Mouse (Mus musculus) liver, embryonic 12.5 days (tissue): ENCODE measurements around the gene Slc22a23. TPM values are rescaled to one million over a fixed set of nuclear protein-coding genes. Genes with fewer than 3 reads are reported as not detected.

Experiments
- ATAC-seq: fragments of 200-750 bp; cut with Nextera tagmentation; 2 replicates; pipeline ENCODE4 v1.8.0; 2017; ENCODE audit warnings: moderate number of reproducible peaks, mild to moderate bottlenecking, moderate library complexity
- H3K27ac ChIP-seq: fragments of 300-500 bp; sonication (generic); 2 replicates; pipeline ENCODE4 v1.5.1; 2016; ENCODE audit warnings: mild to moderate bottlenecking
- H3K27me3 ChIP-seq: fragments of 300-500 bp; sonication (generic); replicated peaks from 2 replicates; pipeline ENCODE4 v1.6.1; 2016; ENCODE audit warnings: mild to moderate bottlenecking, moderate library complexity
- H3K36me3 ChIP-seq: fragments of 300-500 bp; sonication (generic); 2 replicates; pipeline ENCODE4 v1.6.1; 2016; ENCODE audit warnings: mild to moderate bottlenecking, moderate library complexity
- H3K4me1 ChIP-seq: fragments of 300-500 bp; sonication (generic); 2 replicates; pipeline ENCODE4 v1.6.1; 2016
- H3K4me2 ChIP-seq: fragments of 300-500 bp; sonication (generic); 2 replicates; pipeline ENCODE4 v1.6.1; 2016; ENCODE audit warnings: mild to moderate bottlenecking, moderate library complexity
- H3K4me3 ChIP-seq: fragments of 300-500 bp; sonication (generic); 2 replicates; pipeline ENCODE4 v1.5.1; 2016; ENCODE audit warnings: mild to moderate bottlenecking, moderate library complexity
- H3K9ac ChIP-seq: fragments of 300-500 bp; sonication (generic); 2 replicates; pipeline ENCODE4 v1.6.1; 2016; ENCODE audit warnings: mild to moderate bottlenecking, moderate library complexity
- H3K9me3 ChIP-seq: fragments of 300-500 bp; sonication (generic); replicated peaks from 2 replicates; pipeline ENCODE4 v1.6.1; 2016; ENCODE audit warnings: mild to moderate bottlenecking, moderate library complexity
- WGBS: fragments of 180-500 bp; shearing (Covaris S2); methylation state at CpG from one replicate; pipeline ENCODE4 v1.1.7; 2016; ENCODE audit not compliant: insufficient replicate concordance; 5-methylcytosine and 5-hydroxymethylcytosine counted together
- polyA plus RNA-seq: library from polyadenylated mRNA; unstranded; fragments of >200 nt; fragmentation: Nextera tagmentation; extraction: Ambion mirVana; gene quantifications from 2 replicates; pipeline ENCODE4 v1.2.1, GENCODE M21; 2016

Slc22a23 gene
- polyA plus RNA-seq, 1 experiment from 2014 or later, result 13.8 TPM

DNA sequence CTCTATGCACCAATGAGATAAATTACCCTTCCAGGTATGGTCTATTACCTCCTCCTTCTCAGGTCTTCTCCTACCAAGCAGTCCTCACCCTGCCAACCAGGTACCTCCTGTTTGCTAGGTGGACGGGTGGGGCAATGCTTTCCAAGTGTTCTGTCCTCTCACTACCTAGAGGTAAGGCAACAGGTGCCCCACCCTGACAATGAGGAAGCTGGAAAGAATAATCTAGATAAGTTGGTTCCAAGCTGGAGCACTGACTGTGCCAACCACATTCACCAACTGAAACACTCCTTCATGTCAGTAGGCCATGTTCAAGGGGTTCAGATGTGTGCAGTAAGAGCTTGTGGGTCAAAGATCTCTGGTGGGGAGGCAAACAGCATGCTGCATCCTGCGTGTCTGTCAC is 10.1 kb downstream of the Slc22a23 start:
- H3K9me3 ChIP-seq, result no peaks in the 10 kb centered on the region
- H3K4me3 ChIP-seq, result no peak overlapping the region
- H3K27me3 ChIP-seq, result no peaks in the 10 kb centered on the region
- peak overlapping the region; percentile 39 for H3K4me2 ChIP-seq
- WGBS, result 67% methylated on average over 2 of the region's 2 CpGs
- peak overlapping the region; percentile 97 for H3K27ac ChIP-seq
- peak overlapping the region; percentile 62 for H3K9ac ChIP-seq
- H3K4me1 ChIP-seq, result peaks cover 96% of the 10 kb centered on the region
- ATAC-seq, result no peak
- peaks cover 87% of the 10 kb centered on the region for H3K36me3 ChIP-seq

DNA sequence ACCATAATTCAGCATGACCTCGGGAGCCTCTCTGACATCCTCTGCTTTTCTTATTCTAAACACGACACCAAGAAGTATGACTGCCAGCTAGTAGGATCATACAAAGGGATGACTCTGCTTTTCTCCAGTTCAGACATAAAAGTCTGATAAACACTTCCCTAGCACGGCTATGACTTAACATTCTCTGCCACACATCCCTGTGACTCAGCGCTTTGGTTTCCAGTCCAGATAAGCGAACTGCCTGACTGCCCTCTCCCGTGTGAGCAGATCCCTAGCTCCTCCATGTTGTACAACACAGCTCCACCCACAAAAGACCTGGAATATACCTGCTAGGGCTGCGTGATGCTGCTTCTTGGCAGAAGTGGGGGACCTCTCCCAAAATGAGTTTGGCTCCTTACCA is 12.2 kb downstream of the Slc22a23 start:
- Histone ChIP-seq H3K27ac (peak overlapping the region; percentile 97), H3K4me2 (peak overlapping the region; percentile 66), H3K27me3 (no peaks in the 10 kb centered on the region), H3K4me3 (peak overlapping the region; percentile 40), H3K9me3 (no peaks in the 10 kb centered on the region), H3K9ac (peak overlapping the region; percentile 68), H3K36me3 (peaks cover 80% of the 10 kb centered on the region), H3K4me1 (peaks cover 99% of the 10 kb centered on the region)
- ATAC-seq, result peak; percentile 87
- 8% methylated on average over 7 of the region's 7 CpGs for WGBS

DNA sequence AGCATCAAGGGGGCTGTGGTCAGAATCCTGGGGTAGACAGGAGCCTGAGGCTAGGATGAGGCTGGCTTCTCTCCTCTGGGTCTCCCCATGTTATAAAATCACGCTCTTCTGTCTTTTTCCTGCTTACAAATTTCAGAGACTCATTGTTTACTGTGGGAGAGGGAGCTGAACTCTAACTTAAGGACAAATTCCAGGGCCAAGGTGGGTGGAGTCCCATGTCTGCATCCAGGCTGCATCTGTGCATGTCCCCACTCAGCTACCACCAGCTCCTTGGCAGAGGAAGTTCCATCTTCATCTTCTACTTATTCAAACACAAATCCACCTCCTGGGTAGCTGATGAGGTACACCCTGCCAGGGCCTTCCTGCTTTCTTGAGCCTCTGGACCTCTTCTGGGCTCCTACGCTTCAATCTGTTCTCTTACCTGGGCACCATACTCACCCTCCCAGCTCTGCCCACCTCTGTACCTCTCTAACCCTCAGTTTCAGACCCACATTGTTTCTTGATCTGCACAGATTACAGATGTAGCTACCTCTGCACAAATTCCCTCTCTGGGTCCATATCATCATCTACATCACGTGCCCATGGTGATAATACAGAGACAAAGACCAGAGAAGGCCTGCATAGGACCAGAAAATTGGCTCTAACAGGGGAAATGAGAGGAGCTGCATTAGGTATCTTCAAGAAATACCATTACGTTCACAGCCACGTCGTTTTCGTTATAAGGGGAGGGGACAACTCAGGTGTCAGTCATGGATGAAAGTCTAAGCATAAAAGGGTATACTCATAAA is 13.4 kb downstream of the Slc22a23 start:
- H3K27ac ChIP-seq, result peak overlapping the region; percentile 97
- peak overlapping the region; percentile 66 for H3K4me2 ChIP-seq
- 85% methylated on average over 7 of the region's 7 CpGs for WGBS
- peaks cover 79% of the 10 kb centered on the region for H3K36me3 ChIP-seq
- H3K4me3 ChIP-seq, result peak overlapping the region; percentile 40
- peak overlapping the region; percentile 68 for H3K9ac ChIP-seq
- peaks cover 100% of the 10 kb centered on the region for H3K4me1 ChIP-seq
- no peaks in the 10 kb centered on the region for H3K27me3 ChIP-seq
- ATAC-seq, result no peak
- no peaks in the 10 kb centered on the region for H3K9me3 ChIP-seq

DNA sequence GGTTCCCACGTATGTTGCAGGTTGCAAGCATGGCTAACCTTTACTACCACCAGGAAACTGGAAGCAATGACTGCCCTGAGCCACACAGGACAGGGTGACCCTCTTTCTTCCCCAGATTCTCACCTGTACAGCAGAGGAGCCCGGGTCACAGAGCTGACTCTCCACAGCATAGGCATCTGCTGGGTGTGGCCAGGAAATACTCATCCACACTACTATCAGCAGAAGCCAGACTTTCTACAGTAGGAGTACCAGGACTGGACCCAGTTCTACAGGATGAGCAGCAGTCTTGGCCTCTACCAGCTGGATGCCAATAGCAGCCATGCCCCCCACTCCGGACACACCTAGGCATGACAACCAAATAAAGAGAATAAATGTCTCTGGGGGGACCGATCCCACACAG is 15.4 kb downstream of the Slc22a23 start:
- peaks cover 76% of the 10 kb centered on the region for H3K36me3 ChIP-seq
- H3K4me1 ChIP-seq, result peaks cover 95% of the 10 kb centered on the region
- peak overlapping the region; percentile 68 for H3K9ac ChIP-seq
- peak; percentile 89 for ATAC-seq
- 42% methylated on average over 4 of the region's 4 CpGs for WGBS
- H3K9me3 ChIP-seq, result no peaks in the 10 kb centered on the region
- H3K27me3 ChIP-seq, result no peaks in the 10 kb centered on the region
- peak overlapping the region; percentile 97 for H3K27ac ChIP-seq
- H3K4me2 ChIP-seq, result peak overlapping the region; percentile 66
- peak overlapping the region; percentile 37 for H3K4me3 ChIP-seq

DNA sequence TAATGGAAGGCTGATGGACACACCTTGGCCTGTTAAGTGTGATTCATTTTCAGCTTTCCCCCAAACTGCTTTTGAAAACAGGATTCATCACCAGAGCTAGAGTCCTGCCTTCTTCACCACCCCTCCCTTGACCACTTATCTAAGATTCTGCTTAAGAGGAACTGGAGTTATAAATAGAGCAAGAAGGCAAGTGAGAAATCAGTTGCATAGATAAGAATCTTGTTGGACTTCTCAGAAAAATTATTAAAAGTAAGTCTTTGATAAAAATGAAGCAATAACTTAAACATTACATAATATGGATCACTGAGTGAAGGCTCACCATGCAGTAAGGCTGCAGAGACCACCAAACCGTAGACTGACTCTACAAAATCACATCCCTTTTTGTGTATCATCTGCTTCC is 18.0 kb downstream of the Slc22a23 start:
- no peaks in the 10 kb centered on the region for H3K27me3 ChIP-seq
- no peaks in the 10 kb centered on the region for H3K9me3 ChIP-seq
- H3K27ac ChIP-seq, result peak overlapping the region; percentile 97
- H3K4me3 ChIP-seq, result no peak overlapping the region
- 0 out of 2 replicates have a peak overlapping the region, but pooled peaks have one; percentile 2 for H3K4me2 ChIP-seq
- ATAC-seq, result no peak
- WGBS, result 59% methylated on average over 1 of the region's 1 CpGs
- peaks cover 90% of the 10 kb centered on the region for H3K4me1 ChIP-seq
- peaks cover 80% of the 10 kb centered on the region for H3K36me3 ChIP-seq
- peak overlapping the region; percentile 65; the same call in 1 of the 2 replicates for H3K9ac ChIP-seq

DNA sequence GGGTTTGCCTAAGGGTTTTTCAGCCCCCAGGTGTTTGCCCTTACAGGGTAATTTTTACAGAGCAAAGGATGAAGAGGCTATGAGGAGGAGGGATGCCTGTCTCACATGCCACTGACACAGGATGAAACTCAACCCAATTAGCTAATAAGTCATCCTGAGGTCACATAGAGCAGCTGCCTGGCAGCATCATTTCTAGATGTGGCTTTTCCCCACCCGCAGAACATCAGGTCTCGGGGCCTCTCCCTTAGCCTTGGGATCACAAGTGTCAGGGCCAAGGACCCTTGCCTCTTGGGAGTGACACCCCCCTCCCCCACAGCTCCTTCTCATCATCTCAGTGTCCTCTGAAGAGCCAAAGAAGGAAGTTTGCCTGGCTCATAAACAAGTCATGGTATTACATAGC is 21.6 kb downstream of the Slc22a23 start:
- H3K4me3 ChIP-seq, result no peak overlapping the region
- H3K9ac ChIP-seq, result no peak overlapping the region
- H3K27ac ChIP-seq, result 0 out of 2 replicates have a peak overlapping the region, but pooled peaks have one; percentile 13
- H3K4me2 ChIP-seq, result no peak overlapping the region
- ATAC-seq, result no peak
- WGBS, result 75% methylated on average over 2 of the region's 2 CpGs
- peaks cover 84% of the 10 kb centered on the region for H3K4me1 ChIP-seq
- H3K27me3 ChIP-seq, result no peaks in the 10 kb centered on the region
- H3K36me3 ChIP-seq, result peaks cover 78% of the 10 kb centered on the region
- H3K9me3 ChIP-seq, result no peaks in the 10 kb centered on the region

DNA sequence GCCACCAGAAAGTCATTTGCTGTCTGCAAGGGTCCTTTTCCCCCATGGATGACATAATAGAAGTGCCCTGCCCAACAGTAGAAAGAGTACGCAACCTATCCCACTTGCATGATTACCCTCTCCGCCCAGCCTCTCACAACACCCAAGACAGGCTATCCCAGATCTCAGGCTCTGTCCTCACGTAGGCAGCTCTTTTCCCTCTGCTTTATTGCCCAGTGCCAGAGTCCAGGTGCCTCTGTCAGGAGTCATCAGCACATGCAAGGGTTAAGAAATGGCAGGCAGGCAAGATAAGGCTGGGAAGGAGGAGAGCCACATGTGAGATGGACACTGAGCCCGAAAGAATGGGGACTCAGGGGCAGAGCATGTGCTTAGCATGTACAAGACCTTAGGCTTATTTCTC is 24.5 kb downstream of the Slc22a23 start:
- H3K4me1 ChIP-seq, result peaks cover 85% of the 10 kb centered on the region
- H3K27me3 ChIP-seq, result no peaks in the 10 kb centered on the region
- H3K9ac ChIP-seq, result peak overlapping the region; percentile 17; the same call in 1 of the 2 replicates
- H3K4me3 ChIP-seq, result no peak overlapping the region
- peaks cover 78% of the 10 kb centered on the region for H3K36me3 ChIP-seq
- WGBS, result 74% methylated on average over 4 of the region's 4 CpGs
- H3K9me3 ChIP-seq, result no peaks in the 10 kb centered on the region
- no peak for ATAC-seq
- H3K27ac ChIP-seq, result peak overlapping the region; percentile 2; the same call in 1 of the 2 replicates
- H3K4me2 ChIP-seq, result no peak overlapping the region

DNA sequence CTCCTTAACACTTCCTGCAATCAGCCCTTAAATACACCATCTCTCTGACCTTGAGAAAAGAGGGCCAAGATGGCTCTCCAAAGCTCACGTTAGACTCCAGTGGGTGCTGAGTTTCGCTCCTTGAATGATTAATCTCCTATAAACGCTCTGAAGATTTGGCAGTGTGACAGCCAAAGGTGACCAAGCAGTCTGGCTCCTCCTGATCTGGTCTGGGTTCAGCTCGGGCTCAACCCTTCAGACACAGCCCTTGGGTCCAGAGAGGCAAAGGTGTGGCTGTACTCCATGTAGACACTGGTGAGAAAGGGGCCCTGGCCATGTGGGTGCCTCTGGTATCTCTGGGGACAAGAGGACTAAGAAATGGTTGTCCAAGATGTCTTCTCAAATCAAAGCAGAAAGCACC is 27.9 kb downstream of the Slc22a23 start:
- Histone ChIP-seq H3K9ac (no peak overlapping the region), H3K9me3 (no peaks in the 10 kb centered on the region), H3K27ac (peak overlapping the region; percentile 54), H3K36me3 (peaks cover 65% of the 10 kb centered on the region), H3K27me3 (no peaks in the 10 kb centered on the region), H3K4me3 (no peak overlapping the region), H3K4me1 (peaks cover 93% of the 10 kb centered on the region), H3K4me2 (no peak overlapping the region)
- ATAC-seq, result no peak
- WGBS, result 80% methylated on average over 4 of the region's 4 CpGs

DNA sequence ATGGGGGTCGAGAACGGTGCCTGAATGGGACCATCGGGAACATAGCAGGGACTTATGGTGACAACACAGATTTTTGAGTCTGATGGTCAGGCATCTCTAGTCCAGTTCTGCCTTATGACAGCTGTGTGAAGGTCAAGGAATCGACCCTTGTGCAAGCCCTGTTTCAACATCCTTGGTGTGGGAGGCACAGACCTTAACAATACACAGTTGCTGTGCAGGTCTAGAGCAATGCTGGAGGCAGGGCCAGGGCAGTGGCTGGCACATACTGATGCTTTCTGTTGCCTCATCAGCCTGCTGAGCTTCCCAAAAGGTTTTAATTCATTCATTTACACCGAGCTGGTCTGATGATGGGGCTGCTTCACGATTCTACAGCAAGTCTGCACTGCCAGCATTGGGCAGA is 28.5 kb downstream of the Slc22a23 start:
- no peak overlapping the region for H3K4me3 ChIP-seq
- no peaks in the 10 kb centered on the region for H3K9me3 ChIP-seq
- peaks cover 64% of the 10 kb centered on the region for H3K36me3 ChIP-seq
- no peaks in the 10 kb centered on the region for H3K27me3 ChIP-seq
- H3K9ac ChIP-seq, result no peak overlapping the region
- 84% methylated on average over 6 of the region's 6 CpGs for WGBS
- peaks cover 97% of the 10 kb centered on the region for H3K4me1 ChIP-seq
- H3K4me2 ChIP-seq, result no peak overlapping the region
- ATAC-seq, result no peak
- peak overlapping the region; percentile 54 for H3K27ac ChIP-seq

DNA sequence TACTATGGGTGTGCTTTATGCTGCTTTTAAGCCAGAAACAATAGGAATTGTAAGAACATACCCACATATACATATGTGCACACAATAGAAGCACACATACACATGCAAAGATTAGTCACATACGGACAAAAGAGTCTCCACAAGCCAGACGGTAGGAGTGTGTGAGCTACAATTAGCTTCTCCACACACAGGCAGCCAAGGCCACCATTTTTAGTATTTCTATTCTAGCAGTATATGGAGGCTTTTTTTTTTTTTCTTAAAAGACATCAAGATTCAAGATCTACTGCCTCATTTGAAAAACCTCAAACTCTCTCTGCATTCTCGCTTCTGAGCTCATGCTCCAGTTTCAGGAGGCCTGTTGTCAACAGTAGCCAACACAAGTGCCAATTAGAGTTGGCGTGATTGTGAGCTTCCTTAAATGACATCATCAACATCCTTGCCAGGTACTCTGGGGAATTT is 31.9 kb downstream of the Slc22a23 start:
- peak overlapping the region; percentile 56 for H3K4me2 ChIP-seq
- H3K9ac ChIP-seq, result peak overlapping the region; percentile 63
- no peaks in the 10 kb centered on the region for H3K9me3 ChIP-seq
- ATAC-seq, result no peak
- 0 out of 2 replicates have a peak overlapping the region, but pooled peaks have one; percentile 9 for H3K4me3 ChIP-seq
- 56% methylated on average over 4 of the region's 4 CpGs for WGBS
- peaks cover 37% of the 10 kb centered on the region for H3K36me3 ChIP-seq
- peaks cover 94% of the 10 kb centered on the region for H3K4me1 ChIP-seq
- H3K27me3 ChIP-seq, result no peaks in the 10 kb centered on the region
- peak overlapping the region; percentile 95 for H3K27ac ChIP-seq

DNA sequence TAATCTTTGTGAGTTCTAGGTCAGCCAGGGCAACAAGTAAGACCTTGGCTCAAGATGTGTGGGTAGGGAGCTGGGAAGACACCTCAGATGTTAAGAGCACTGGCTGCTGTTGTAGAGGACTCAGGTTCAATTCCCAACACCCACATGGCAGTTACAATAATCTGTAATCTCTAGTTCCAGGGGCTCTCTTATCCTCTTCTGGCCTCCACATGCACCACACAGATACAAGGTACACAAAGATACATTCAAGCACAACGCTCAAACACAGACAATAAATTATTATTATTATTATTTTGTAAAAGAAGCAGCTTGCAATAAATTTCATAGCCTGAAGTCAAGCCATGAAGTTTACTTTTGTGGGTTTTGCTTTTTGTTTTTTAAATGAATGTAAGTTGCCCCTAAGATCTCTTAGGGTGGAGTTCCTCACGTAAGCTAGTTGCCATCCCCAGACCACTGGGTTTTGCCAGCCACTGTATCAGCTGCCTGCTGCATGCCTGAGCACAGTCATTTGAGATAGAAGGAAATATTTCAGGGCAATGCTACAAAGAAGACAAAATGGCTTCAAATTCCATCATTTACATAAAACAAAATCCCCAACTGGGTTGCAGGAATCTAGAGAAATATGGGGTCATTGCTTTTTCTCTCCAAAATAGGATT is 32.5 kb downstream of the Slc22a23 start:
- peak overlapping the region; percentile 63 for H3K9ac ChIP-seq
- peak overlapping the region; percentile 56 for H3K4me2 ChIP-seq
- H3K4me1 ChIP-seq, result peaks cover 94% of the 10 kb centered on the region
- no peaks in the 10 kb centered on the region for H3K9me3 ChIP-seq
- H3K4me3 ChIP-seq, result 0 out of 2 replicates have a peak overlapping the region, but pooled peaks have one; percentile 9
- peaks cover 32% of the 10 kb centered on the region for H3K36me3 ChIP-seq
- no peaks in the 10 kb centered on the region for H3K27me3 ChIP-seq
- H3K27ac ChIP-seq, result peak overlapping the region; percentile 95
- WGBS, result 15% methylated on average over 2 of the region's 2 CpGs
- ATAC-seq, result peak; percentile 95

DNA sequence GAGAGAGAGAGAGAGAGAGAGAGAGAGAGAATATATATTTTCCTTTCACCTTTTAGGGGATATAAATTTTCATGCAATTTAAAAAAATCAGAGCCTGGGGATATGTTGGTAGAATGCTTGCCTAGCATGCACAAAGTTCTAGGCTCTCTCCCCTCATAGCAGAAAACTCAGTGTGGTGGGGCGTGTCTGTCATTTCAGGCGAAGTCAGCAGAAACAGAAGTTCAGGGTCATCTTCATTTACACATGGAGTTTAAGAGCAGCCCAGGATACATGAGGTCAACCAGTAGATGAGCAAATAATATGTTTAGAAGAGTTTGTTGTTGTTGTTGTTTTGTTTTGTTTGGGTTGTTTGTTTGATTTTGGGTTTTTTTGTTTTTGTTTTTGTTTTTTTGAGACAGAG is 33.4 kb downstream of the Slc22a23 start:
- Histone ChIP-seq H3K4me1 (peaks cover 94% of the 10 kb centered on the region), H3K9me3 (no peaks in the 10 kb centered on the region), H3K9ac (peak overlapping the region; percentile 63), H3K27me3 (no peaks in the 10 kb centered on the region), H3K36me3 (peaks cover 23% of the 10 kb centered on the region), H3K27ac (peak overlapping the region; percentile 95), H3K4me2 (peak overlapping the region; percentile 56), H3K4me3 (no peak overlapping the region)
- no peak for ATAC-seq
- WGBS, result 29% methylated on average over 2 of the region's 2 CpGs
